Mouse (Mus musculus): ENCODE measurements at regions not wholly inside any gene's neighbourhood (a gene's known extent, or its start where the extent isn't known, plus 50 kb on each side); places are given as distances from the start of the nearest gene placed in this dataset.

- no peak overlapping the region for H3K9ac ChIP-seq
- WGBS = 38% methylated on average over 6 of the region's 6 CpGs
- no peak overlapping the region for H3K4me2 ChIP-seq (replicated peaks)
- H3K9me3 ChIP-seq (ENCODE audit: control insufficient read depth, low read length) = no peaks in the 10 kb centered on the region
- DNase-seq (ENCODE audit: low spot score) (no peak), ATAC-seq (ENCODE audit: low FRiP score) (no peak)
- H3K4me3 ChIP-seq (replicated peaks; ENCODE audit: low read length) = no peak overlapping the region
- no peak overlapping the region for H3K27ac ChIP-seq
- no peaks in the 10 kb centered on the region for H3K36me3 ChIP-seq (replicated peaks; ENCODE audit: control insufficient read depth, insufficient read depth)
- no peaks in the 10 kb centered on the region for H3K27me3 ChIP-seq (ENCODE audit: control insufficient read depth, insufficient read depth, low read length)
- no peaks in the 10 kb centered on the region for H3K4me1 ChIP-seq (replicated peaks; ENCODE audit: control insufficient read depth, insufficient read depth, low read length)
Observed at GRCm38 (mm10) chr14:48607131-48607530, 66.5 kb downstream of the Otx2 start.

- 73% methylated on average over 6 of the region's 6 CpGs for WGBS
- Histone ChIP-seq H3K36me3 (replicated peaks; ENCODE audit: control insufficient read depth, insufficient read depth) (no peaks in the 10 kb centered on the region), H3K4me3 (replicated peaks; ENCODE audit: low read length) (no peak overlapping the region), H3K9ac (no peak overlapping the region), H3K4me2 (replicated peaks) (no peak overlapping the region), H3K27ac (no peak overlapping the region), H3K9me3 (ENCODE audit: control insufficient read depth, low read length) (no peaks in the 10 kb centered on the region), H3K27me3 (ENCODE audit: control insufficient read depth, insufficient read depth, low read length) (no peaks in the 10 kb centered on the region), H3K4me1 (replicated peaks; ENCODE audit: control insufficient read depth, insufficient read depth, low read length) (no peaks in the 10 kb centered on the region)
- DNase-seq (ENCODE audit: low spot score) (no peak), ATAC-seq (ENCODE audit: low FRiP score) (no peak)
Observed at GRCm38 (mm10) chr14:48603490-48603889, 70.1 kb downstream of the Otx2 start.

GRCm38 (mm10) chr14:48594334-48594733, 79.3 kb downstream of the Otx2 start:
- Histone ChIP-seq H3K36me3 (replicated peaks; ENCODE audit: control insufficient read depth, insufficient read depth) (no peaks in the 10 kb centered on the region), H3K9me3 (ENCODE audit: control insufficient read depth, low read length) (no peaks in the 10 kb centered on the region), H3K27ac (no peak overlapping the region), H3K27me3 (ENCODE audit: control insufficient read depth, insufficient read depth, low read length) (no peaks in the 10 kb centered on the region), H3K4me3 (replicated peaks; ENCODE audit: low read length) (no peak overlapping the region), H3K4me1 (replicated peaks; ENCODE audit: control insufficient read depth, insufficient read depth, low read length) (peaks cover 8% of the 10 kb centered on the region), H3K4me2 (replicated peaks) (no peak overlapping the region), H3K9ac (no peak overlapping the region)
- no peak for DNase-seq (ENCODE audit: low spot score)
- WGBS = 60% methylated on average over 5 of the region's 5 CpGs
- ATAC-seq (ENCODE audit: low FRiP score) = no peak

GRCm38 (mm10) chr14:48593363-48593762, 80.3 kb downstream of the Otx2 start:
- DNase-seq (ENCODE audit: low spot score) (no peak), ATAC-seq (ENCODE audit: low FRiP score) (peak; percentile 59; the same call in 1 of the 2 replicates)

GRCm38 (mm10) chr14:48591483-48592230, 82.0 kb downstream of the Otx2 start:
- H3K4me2 ChIP-seq (replicated peaks) = no peak overlapping the region
- no peaks in the 10 kb centered on the region for H3K27me3 ChIP-seq (ENCODE audit: control insufficient read depth, insufficient read depth, low read length)
- H3K9ac ChIP-seq = no peak overlapping the region
- H3K4me1 ChIP-seq (replicated peaks; ENCODE audit: control insufficient read depth, insufficient read depth, low read length) = peaks cover 8% of the 10 kb centered on the region
- DNase-seq (ENCODE audit: low spot score) (no peak), ATAC-seq (ENCODE audit: low FRiP score) (no peak)
- no peak overlapping the region for H3K4me3 ChIP-seq (replicated peaks; ENCODE audit: low read length)
- H3K36me3 ChIP-seq (replicated peaks; ENCODE audit: control insufficient read depth, insufficient read depth) = no peaks in the 10 kb centered on the region
- 73% methylated on average over 15 of the region's 15 CpGs for WGBS
- no peak overlapping the region for H3K27ac ChIP-seq
- H3K9me3 ChIP-seq (ENCODE audit: control insufficient read depth, low read length) = no peaks in the 10 kb centered on the region

More at GRCm38 (mm10) chr14:48593363-48593762, 80.3 kb downstream of the Otx2 start:
- 26% methylated on average over 8 of the region's 8 CpGs for WGBS
- Histone ChIP-seq H3K4me3 (replicated peaks; ENCODE audit: low read length) (no peak overlapping the region), H3K36me3 (replicated peaks; ENCODE audit: control insufficient read depth, insufficient read depth) (no peaks in the 10 kb centered on the region), H3K4me1 (replicated peaks; ENCODE audit: control insufficient read depth, insufficient read depth, low read length) (peaks cover 8% of the 10 kb centered on the region), H3K27me3 (ENCODE audit: control insufficient read depth, insufficient read depth, low read length) (no peaks in the 10 kb centered on the region), H3K4me2 (replicated peaks) (no peak overlapping the region), H3K9ac (no peak overlapping the region), H3K9me3 (ENCODE audit: control insufficient read depth, low read length) (no peaks in the 10 kb centered on the region), H3K27ac (no peak overlapping the region)

GRCm38 (mm10) chr14:48590426-48590825, 83.2 kb downstream of the Otx2 start:
- no peak overlapping the region for H3K4me2 ChIP-seq (replicated peaks)
- DNase-seq (ENCODE audit: low spot score) (no peak), ATAC-seq (ENCODE audit: low FRiP score) (no peak)
- 42% methylated on average over 14 of the region's 14 CpGs for WGBS
- H3K27ac ChIP-seq = no peak overlapping the region
- no peaks in the 10 kb centered on the region for H3K9me3 ChIP-seq (ENCODE audit: control insufficient read depth, low read length)
- H3K4me1 ChIP-seq (replicated peaks; ENCODE audit: control insufficient read depth, insufficient read depth, low read length) = peaks cover 8% of the 10 kb centered on the region
- no peak overlapping the region for H3K4me3 ChIP-seq (replicated peaks; ENCODE audit: low read length)
- no peaks in the 10 kb centered on the region for H3K27me3 ChIP-seq (ENCODE audit: control insufficient read depth, insufficient read depth, low read length)
- no peaks in the 10 kb centered on the region for H3K36me3 ChIP-seq (replicated peaks; ENCODE audit: control insufficient read depth, insufficient read depth)
- no peak overlapping the region for H3K9ac ChIP-seq

GRCm38 (mm10) chr14:48589702-48590325, 83.8 kb downstream of the Otx2 start:
- 71% methylated on average over 15 of the region's 15 CpGs for WGBS
- Histone ChIP-seq H3K27me3 (ENCODE audit: control insufficient read depth, insufficient read depth, low read length) (no peaks in the 10 kb centered on the region), H3K27ac (no peak overlapping the region), H3K4me2 (replicated peaks) (no peak overlapping the region), H3K4me3 (replicated peaks; ENCODE audit: low read length) (no peak overlapping the region), H3K36me3 (replicated peaks; ENCODE audit: control insufficient read depth, insufficient read depth) (no peaks in the 10 kb centered on the region), H3K9me3 (ENCODE audit: control insufficient read depth, low read length) (no peaks in the 10 kb centered on the region), H3K4me1 (replicated peaks; ENCODE audit: control insufficient read depth, insufficient read depth, low read length) (peaks cover 8% of the 10 kb centered on the region), H3K9ac (no peak overlapping the region)
- ATAC-seq (ENCODE audit: low FRiP score) (no peak), DNase-seq (ENCODE audit: low spot score) (no peak)

GRCm38 (mm10) chr14:48585820-48586219, 87.8 kb downstream of the Otx2 start:
- Histone ChIP-seq H3K4me2 (replicated peaks) (no peak overlapping the region), H3K9me3 (ENCODE audit: control insufficient read depth, low read length) (no peaks in the 10 kb centered on the region), H3K36me3 (replicated peaks; ENCODE audit: control insufficient read depth, insufficient read depth) (no peaks in the 10 kb centered on the region), H3K27me3 (ENCODE audit: control insufficient read depth, insufficient read depth, low read length) (no peaks in the 10 kb centered on the region), H3K4me3 (replicated peaks; ENCODE audit: low read length) (no peak overlapping the region), H3K27ac (no peak overlapping the region), H3K9ac (no peak overlapping the region), H3K4me1 (replicated peaks; ENCODE audit: control insufficient read depth, insufficient read depth, low read length) (peaks cover 5% of the 10 kb centered on the region)
- ATAC-seq (ENCODE audit: low FRiP score) (no peak), DNase-seq (ENCODE audit: low spot score) (no peak)
- 96% methylated on average over 3 of the region's 3 CpGs for WGBS

GRCm38 (mm10) chr14:48584571-48584970, 89.0 kb downstream of the Otx2 start:
- no peaks in the 10 kb centered on the region for H3K4me1 ChIP-seq (replicated peaks; ENCODE audit: control insufficient read depth, insufficient read depth, low read length)
- no peak overlapping the region for H3K4me2 ChIP-seq (replicated peaks)
- H3K27ac ChIP-seq = no peak overlapping the region
- H3K9ac ChIP-seq = no peak overlapping the region
- ATAC-seq (ENCODE audit: low FRiP score) = no peak
- no peaks in the 10 kb centered on the region for H3K27me3 ChIP-seq (ENCODE audit: control insufficient read depth, insufficient read depth, low read length)
- WGBS = 57% methylated on average over 3 of the region's 3 CpGs
- no peak overlapping the region for H3K4me3 ChIP-seq (replicated peaks; ENCODE audit: low read length)
- no peaks in the 10 kb centered on the region for H3K9me3 ChIP-seq (ENCODE audit: control insufficient read depth, low read length)
- DNase-seq (ENCODE audit: low spot score) = no peak
- no peaks in the 10 kb centered on the region for H3K36me3 ChIP-seq (replicated peaks; ENCODE audit: control insufficient read depth, insufficient read depth)
